Comparison of ENCODE assay signal across 7 mouse cellular contexts in genomic region chr2:32084872-32085199, GRCm38 (mm10). TPM values are rescaled to one million over a fixed set of nuclear protein-coding genes. Genes with fewer than 3 reads are reported as not detected.
DNase-seq lines count a peak whose midpoint lies in the region; ATAC-seq and TF ChIP-seq lines count a peak whose summit lies in the region.

No protein-coding gene starts in this region.

- H3K9me3 ChIP-seq in forebrain, postnatal 0 days (ENCODE audit: low read length), result no peaks in the 10 kb centered on the region
- no peaks in the 10 kb centered on the region for H3K9me3 ChIP-seq in liver, embryonic 14.5 days (ENCODE audit: control insufficient read depth, low read length)

- H3K36me3 ChIP-seq in spleen, adult 2 months (ENCODE audit: control insufficient read depth, insufficient read depth, low read length), result no peaks in the 10 kb centered on the region
- H3K36me3 ChIP-seq in forebrain, postnatal 0 days (ENCODE audit: insufficient read depth), result no peaks in the 10 kb centered on the region
- H3K36me3 ChIP-seq in liver, embryonic 14.5 days (replicated peaks; ENCODE audit: control insufficient read depth, insufficient read depth, low read depth), result peaks cover 10% of the 10 kb centered on the region; the same call in 1 of the 2 replicates

- 0 out of 2 replicates have a peak overlapping the region, but pooled peaks have one; percentile 51 for H3K9ac ChIP-seq in forebrain, postnatal 0 days
- H3K9ac ChIP-seq in liver, embryonic 14.5 days (replicated peaks), result peak overlapping the region; percentile 78

- H3K4me1 ChIP-seq in spleen, adult 2 months (ENCODE audit: control insufficient read depth, insufficient read depth, insufficient read length), result peaks cover 2% of the 10 kb centered on the region; the same call in 1 of the 2 replicates
- no peaks in the 10 kb centered on the region for H3K4me1 ChIP-seq in forebrain, postnatal 0 days (ENCODE audit: insufficient read depth)
- H3K4me1 ChIP-seq in liver, embryonic 14.5 days (replicated peaks; ENCODE audit: control insufficient read depth in 2 of 2, insufficient read depth in 2 of 2, low read length in 1 of 2), result peaks cover 23 to 32% of the 10 kb centered on the region in 2 experiments

- peak overlapping the region; percentile 84 for H3K4me3 ChIP-seq in spleen, adult 2 months (ENCODE audit: extremely low read depth, insufficient read depth, insufficient read length)
- peak overlapping the region; percentile 63 for H3K4me3 ChIP-seq in forebrain, postnatal 0 days (ENCODE audit: low read depth, low read length)
- peak overlapping the region; percentile 74 to 92 for H3K4me3 ChIP-seq in liver, embryonic 14.5 days (ENCODE audit: insufficient read depth in 1 of 2, low read depth in 2 of 2, low read length in 2 of 2)

- peaks cover 5% of the 10 kb centered on the region for H3K27me3 ChIP-seq in spleen, adult 2 months (ENCODE audit: control insufficient read depth, insufficient read depth, low read length)
- peaks cover 22% of the 10 kb centered on the region for H3K27me3 ChIP-seq in forebrain, postnatal 0 days (ENCODE audit: insufficient read depth, low read length)
- peaks cover 13% of the 10 kb centered on the region for H3K27me3 ChIP-seq in liver, embryonic 14.5 days (ENCODE audit: control insufficient read depth, insufficient read depth, low read length)

- TF ChIP-seq CTCF in spleen, adult 2 months (IDR thresholded peaks at IDR 0.05; ENCODE audit: extremely low read depth, insufficient read depth, insufficient read length, insufficient replicate concordance), result no peak
- TF ChIP-seq CTCF in forebrain, postnatal 0 days (IDR thresholded peaks at IDR 0.05; ENCODE audit: low read depth), result no peak
- TF ChIP-seq CTCF in liver, embryonic 14.5 days (IDR thresholded peaks at IDR 0.05; ENCODE audit: low read depth), result no peak

- peak overlapping the region; percentile 4; the same call in 1 of the 2 replicates for H3K27ac ChIP-seq in spleen, adult 2 months (ENCODE audit: insufficient read depth, low read length)
- H3K27ac ChIP-seq in forebrain, postnatal 0 days (ENCODE audit: low read depth, low read length), result no peak overlapping the region
- H3K27ac ChIP-seq in liver, embryonic 14.5 days, result peak overlapping the region; percentile 96

- no peak for ATAC-seq in forebrain, postnatal 0 days
- ATAC-seq in liver, embryonic 14.5 days (ENCODE audit: insufficient read depth), result no peak
- no peak for ATAC-seq in CD4-positive, CD25-positive, alpha-beta regulatory T cell, adult 4 months

- peak overlapping the region; percentile 99 for H3K4me2 ChIP-seq in forebrain, postnatal 0 days (ENCODE audit: low read depth)
- peak overlapping the region; percentile 90 for H3K4me2 ChIP-seq in liver, embryonic 14.5 days (ENCODE audit: low read depth)

- WGBS in spleen, adult 2 months, result 30% methylated on average over 2 of the region's 2 CpGs
- WGBS in forebrain, postnatal 0 days, result 17% methylated on average over 2 of the region's 2 CpGs
- 17% methylated on average over 2 of the region's 2 CpGs for WGBS in liver, embryonic 14.5 days (ENCODE audit: insufficient replicate concordance)

- TF ChIP-seq EP300 in liver, embryonic 14.5 days (IDR thresholded peaks at IDR 0.05; ENCODE audit: low read depth), result no peak

- no peak for DNase-seq in spleen, adult 2 months (ENCODE audit: low read depth in 1 of 2, low spot score in 2 of 2)
- DNase-seq in spleen, postnatal 14 days (ENCODE audit: low spot score in 2 of 2), result no peak
- DNase-seq in forebrain, postnatal 0 days, result no peak
- no peak for DNase-seq in liver, embryonic 14.5 days (ENCODE audit: low read depth in 3 of 3, low spot score in 3 of 3)
- no peak for DNase-seq in frontal cortex, postnatal 25 days (ENCODE audit: low spot score in 2 of 2)
- DNase-seq in cerebellum, postnatal 25 days, result no peak

- TF ChIP-seq POLR2A in spleen, adult 2 months (IDR thresholded peaks at IDR 0.05; ENCODE audit: low read depth, low read length), result no peak

RNA-seq across cellular contexts. Expression of gene Fam78a, which starts 0.2 kb away (rescaled TPM):
- 33.1 and 48.3 TPM in 2 replicates for polyA plus RNA-seq in spleen, adult 2 months (2012; rRNA removed)
- total RNA-seq in forebrain, postnatal 0 days (2014; rRNA removed), result 0.38 and 0.62 TPM in 2 replicates
- polyA plus RNA-seq in forebrain, postnatal 0 days (2015; fragmentation: Nextera tagmentation; extraction: Ambion mirVana), result 0.38 and 0.39 TPM in 2 replicates
- polyA plus RNA-seq in liver, embryonic 14.5 days (2012; rRNA removed), result 7.8 and 8.9 TPM in 2 replicates
- 9.8 and 12.5 TPM in 2 replicates for polyA plus RNA-seq in liver, embryonic 14.5 days (2014; fragmentation: Nextera tagmentation; extraction: Ambion mirVana)
- polyA plus RNA-seq in CD4-positive, CD25-positive, alpha-beta regulatory T cell, adult 4 months (2017; shearing (Covaris generic)), result 10 to 100 TPM; 22.6 to 24.4 TPM

RNA-seq across cellular contexts. Expression of gene Plpp7, which starts 10.5 kb away (rescaled TPM):
- polyA plus RNA-seq in spleen, adult 2 months (2012; rRNA removed), result 2.6 and 4.6 TPM in 2 replicates
- 21.5 and 28.6 TPM in 2 replicates for total RNA-seq in forebrain, postnatal 0 days (2014; rRNA removed)
- polyA plus RNA-seq in forebrain, postnatal 0 days (2015; fragmentation: Nextera tagmentation; extraction: Ambion mirVana), result 23.4 and 24.0 TPM in 2 replicates
- 1.4 TPM in 2 replicates for polyA plus RNA-seq in liver, embryonic 14.5 days (2012; rRNA removed)
- polyA plus RNA-seq in liver, embryonic 14.5 days (2014; fragmentation: Nextera tagmentation; extraction: Ambion mirVana), result 1.1 and 1.4 TPM in 2 replicates
- polyA plus RNA-seq in CD4-positive, CD25-positive, alpha-beta regulatory T cell, adult 4 months (2017; shearing (Covaris generic)), result not detected
